ENCODE assay signal across 15 mouse cellular contexts in the genomic region with DNA sequence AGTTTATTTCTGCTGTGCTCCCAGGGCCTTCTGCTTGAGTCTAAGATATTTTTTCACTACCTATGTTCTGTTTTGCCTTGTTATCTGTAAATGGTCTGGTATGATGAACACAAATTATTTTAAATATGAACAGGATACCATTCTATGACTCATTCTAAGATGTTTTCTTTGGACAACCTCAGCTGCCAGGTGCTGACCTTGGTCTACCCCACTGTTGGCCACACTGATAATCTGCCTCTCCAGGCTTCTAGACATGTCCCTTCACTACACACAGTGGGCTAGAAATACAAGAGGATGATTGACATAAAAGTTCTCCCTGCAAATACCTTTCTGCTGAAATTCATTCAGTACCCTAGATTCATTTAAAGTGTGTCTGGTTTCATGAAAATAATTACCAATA.
"Had no signal": no experiment of that assay in that cellular context is flagged by ENCODE, and none has a peak within 500 bp of the region (broad histone marks: within the 10 kb centered on the region; RNA-seq: fewer than 3 reads in every experiment).

No protein-coding gene starts in this region.

- DNase-seq: liver, postnatal 0 days; lung, adult 2 months; lung, postnatal 14 days; lung, postnatal 36 days; right cerebral cortex, postnatal 14 days; thymus, adult 2 months; thymus, postnatal 25 days; thymus, postnatal 4 days had no signal

- H3K4me2 ChIP-seq: lung, embryonic 15.5 days; midbrain, embryonic 11.5 days; midbrain, embryonic 13.5 days; midbrain, embryonic 15.5 days; neural tube, embryonic 12.5 days; stomach, embryonic 15.5 days had no signal

- H3K27me3 ChIP-seq: lung, embryonic 15.5 days; megakaryocyte, embryonic 14.5 days; midbrain, embryonic 13.5 days; midbrain, embryonic 15.5 days; neural tube, embryonic 12.5 days; stomach, embryonic 15.5 days had no signal

- H3K36me3 ChIP-seq: lung, embryonic 15.5 days; midbrain, embryonic 13.5 days; midbrain, embryonic 15.5 days; neural tube, embryonic 12.5 days; stomach, embryonic 15.5 days had no signal

- H3K4me3 ChIP-seq: lung, embryonic 15.5 days; megakaryocyte, embryonic 14.5 days; midbrain, embryonic 13.5 days; midbrain, embryonic 15.5 days; neural tube, embryonic 12.5 days; stomach, embryonic 15.5 days had no signal
